Mouse (Mus musculus) lung, postnatal 4 days (tissue): ENCODE measurements around the gene Wdr26.

Source experiments
- DNase-seq, 2 experiments: peaks; one replicate each; pipeline ENCODE4 v3.0.0; 2021

Gene Wdr26

DNA sequence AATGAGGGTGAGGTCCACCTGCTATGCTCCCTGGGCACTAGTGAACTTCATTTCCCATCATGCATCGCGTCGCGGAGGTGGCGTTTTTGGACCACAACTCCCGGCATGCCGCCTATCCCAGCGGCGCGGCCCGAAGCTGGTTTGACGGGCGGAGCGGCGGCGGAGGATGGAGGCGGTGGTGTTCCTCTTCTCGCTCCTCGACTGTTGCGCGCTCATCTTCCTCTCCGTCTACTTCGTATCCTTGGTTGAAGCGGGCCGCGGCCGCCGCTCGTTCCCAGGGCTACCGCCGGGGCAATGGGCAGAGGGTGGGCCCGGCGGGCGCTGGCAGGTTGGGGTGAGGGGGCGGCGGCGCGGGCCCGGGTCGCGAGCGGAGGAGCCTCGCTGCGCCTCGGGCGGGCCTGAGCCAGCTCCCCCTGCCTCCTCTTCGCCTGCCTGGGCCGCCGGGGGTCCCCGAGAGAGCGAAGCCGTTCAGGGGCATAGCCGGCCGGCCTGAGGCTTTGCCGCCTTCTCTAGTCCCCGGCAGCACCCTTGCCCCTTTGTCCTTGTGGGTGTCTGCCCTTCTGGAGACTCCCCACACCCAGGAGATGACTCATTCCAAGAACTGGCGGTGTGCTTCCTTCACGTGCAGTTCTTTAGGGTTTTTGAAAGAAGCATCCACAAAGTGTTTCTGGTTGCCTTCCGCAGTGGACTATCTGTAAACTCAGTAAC is 60.8 kb downstream of the Wdr26 start:
- DNase-seq, result peak; percentile 90 to 92

DNA sequence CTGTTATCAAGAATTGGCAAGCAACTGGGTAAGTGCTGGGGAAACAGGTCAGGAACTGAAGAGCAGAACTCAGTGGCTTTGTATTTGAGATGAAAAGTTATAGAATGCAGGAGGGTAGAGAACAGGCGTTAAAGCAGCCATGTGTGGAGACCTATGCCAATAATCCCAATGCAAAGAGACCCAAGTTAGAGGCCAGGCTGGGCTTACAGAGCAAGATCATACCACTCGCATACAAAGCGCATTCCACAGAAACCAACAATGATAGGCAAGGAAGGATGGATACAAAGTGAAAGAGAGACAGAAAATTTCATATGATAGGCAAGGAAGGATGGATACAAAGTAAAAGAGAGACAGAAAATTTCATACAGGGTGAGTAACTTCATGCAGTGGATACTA is 61.4 kb downstream of the Wdr26 start:
- DNase-seq, result no peak

DNA sequence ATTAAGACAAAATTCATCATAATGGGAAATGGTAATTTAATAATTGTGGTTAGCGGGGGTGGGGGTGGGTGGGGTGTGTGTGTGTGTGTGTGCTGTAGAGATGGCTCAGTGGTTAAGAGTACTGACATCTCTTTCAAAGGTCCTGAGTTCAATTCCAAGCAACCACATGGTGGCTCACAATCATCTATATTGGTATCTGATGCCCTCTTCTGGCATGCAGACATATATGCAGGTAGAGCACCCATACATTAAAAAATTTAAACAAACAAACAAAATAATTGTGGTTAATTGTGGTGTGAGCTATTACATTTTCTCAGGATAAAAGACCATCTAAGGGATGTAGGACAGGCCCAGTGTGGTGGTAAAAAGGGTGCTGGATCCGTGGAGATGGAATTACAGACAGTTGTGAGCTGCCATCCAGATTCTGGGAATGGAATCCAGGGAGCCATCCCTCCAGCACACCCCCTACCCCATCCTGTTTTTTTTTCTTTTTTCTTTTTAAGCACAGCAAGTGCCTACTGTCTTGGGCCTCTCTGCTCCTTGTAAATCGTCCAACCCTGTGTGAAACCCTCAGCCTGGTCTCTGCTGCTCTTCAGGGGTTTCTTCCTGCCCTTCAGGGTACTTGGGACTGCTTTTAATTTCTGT is 62.3 kb downstream of the Wdr26 start:
- no peak for DNase-seq

DNA sequence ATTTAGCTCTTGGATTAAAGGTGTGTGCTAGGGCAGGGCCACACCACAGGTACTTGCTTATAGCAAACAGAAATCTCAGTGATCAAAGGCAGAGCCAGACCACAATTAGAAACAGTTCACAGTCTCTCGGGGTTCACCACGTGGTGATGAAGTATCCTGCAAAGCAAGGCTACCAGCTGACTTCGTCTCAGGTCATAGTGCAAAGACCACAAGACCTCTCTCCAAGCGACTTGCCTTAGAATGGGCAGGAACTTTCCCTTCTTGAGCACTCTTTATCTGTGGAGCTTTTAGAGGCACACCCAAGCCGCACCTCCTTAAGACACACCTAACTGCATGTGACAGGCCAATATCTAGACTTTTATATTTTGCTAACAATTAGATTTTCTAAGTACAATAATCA is 63.3 kb downstream of the Wdr26 start:
- DNase-seq, result no peak

DNA sequence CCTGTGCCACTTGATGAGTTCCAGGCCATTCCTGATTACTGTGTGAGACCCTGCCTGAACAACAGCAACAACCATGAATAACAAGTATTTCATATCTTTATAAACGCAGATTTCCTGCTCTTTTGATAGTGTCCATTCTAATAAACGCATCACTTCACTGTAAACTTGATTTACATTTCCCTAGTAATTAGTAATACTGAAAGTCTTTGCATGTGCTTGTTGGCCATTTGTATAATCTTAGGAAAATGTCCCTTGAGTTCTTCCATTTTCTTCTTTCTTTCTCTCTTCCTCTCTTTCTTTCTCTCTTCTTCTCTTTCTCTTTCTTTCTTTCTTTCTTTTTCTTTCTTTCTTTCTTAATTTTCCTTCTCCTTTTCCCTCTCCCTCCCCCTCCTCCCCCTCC is 65.6 kb downstream of the Wdr26 start:
- no peak for DNase-seq

DNA sequence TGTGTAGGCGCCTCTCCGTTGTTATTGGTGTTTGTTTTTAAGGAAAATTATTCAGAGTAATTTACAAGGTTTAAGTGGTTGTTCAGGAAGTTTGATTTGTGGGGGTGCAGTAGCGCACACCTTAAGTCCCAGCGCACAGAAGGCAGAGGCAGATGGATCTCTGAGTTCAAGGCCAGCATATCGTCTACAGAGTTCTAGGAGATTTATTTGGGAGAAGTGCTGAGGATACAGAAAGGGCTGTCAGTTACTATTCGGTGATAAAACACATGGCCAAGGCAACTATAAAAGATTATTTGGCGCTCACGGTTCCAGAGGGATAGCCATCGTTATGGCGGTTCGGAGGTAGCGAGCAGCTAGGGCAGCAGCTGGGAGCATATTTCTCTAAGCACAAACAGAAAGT is 66.8 kb downstream of the Wdr26 start:
- DNase-seq, result no peak

DNA sequence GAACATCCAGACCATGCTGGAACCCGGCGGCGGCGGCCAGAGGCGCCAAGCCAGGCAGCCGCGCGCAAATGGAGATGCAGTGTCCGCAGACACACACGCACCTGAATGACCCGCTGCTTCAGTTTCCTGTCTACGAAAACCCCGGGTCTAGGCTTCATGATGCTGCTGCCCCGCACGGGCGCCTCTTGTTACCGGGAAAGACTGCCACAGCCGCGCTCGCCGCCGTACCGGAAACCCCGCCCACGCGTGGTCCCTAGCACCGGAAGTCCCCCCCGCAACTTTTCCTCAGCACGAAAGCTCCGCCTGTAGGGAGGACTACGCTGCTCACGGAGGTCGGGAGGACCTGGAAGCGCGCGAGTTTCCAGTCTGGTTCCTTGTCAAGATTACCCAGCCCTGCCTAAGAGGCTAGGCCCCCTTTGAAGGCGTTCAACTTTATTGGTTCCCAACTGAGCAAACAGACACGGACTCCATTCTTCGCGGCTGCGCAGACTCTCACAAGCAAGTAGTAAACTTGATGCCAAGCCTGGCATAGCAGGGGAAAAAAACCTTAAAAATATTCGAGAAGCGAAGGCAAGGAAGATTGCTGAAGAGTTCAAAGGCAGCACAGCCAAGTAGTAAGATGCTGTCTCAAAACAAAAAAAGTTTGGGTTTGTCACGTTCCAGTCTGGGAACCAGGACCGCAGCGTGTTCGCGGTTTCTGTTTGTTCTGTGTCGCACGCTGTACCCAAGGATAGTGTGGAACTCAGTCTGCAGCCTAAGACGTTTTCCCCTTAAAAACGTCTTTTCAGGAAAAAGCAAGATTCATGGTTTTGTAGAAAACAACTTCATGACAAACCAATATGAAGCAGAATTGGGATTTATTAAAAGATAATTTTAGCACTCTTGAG is 67.6 kb downstream of the Wdr26 start, which contains the start of the genes Nvl and Cnih4:
Nvl (minus strand) TSS at position 255 of the 887 bp plus-strand sequence.
Cnih4 (plus strand) TSS at position 744 of the 887 bp plus-strand sequence.
- peak; percentile 94 to 95 for DNase-seq

DNA sequence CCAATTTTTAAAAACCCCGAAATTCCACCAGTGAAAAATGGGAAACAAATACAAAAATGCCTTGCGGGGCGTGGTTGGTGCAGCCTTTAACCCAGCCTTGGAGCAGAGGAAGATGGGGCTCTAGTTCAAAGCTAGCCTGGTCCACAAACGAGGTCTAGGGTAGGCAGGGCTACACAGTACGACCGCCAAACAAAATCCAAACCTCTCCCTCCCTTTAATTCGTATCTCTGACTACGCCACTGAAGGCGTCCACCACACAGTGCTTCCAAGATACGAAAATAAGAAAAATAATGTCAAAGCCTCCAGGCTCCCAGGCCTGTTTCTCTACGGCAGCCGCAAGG is 68.2 kb downstream of the Wdr26 start:
- DNase-seq, result no peak

DNA sequence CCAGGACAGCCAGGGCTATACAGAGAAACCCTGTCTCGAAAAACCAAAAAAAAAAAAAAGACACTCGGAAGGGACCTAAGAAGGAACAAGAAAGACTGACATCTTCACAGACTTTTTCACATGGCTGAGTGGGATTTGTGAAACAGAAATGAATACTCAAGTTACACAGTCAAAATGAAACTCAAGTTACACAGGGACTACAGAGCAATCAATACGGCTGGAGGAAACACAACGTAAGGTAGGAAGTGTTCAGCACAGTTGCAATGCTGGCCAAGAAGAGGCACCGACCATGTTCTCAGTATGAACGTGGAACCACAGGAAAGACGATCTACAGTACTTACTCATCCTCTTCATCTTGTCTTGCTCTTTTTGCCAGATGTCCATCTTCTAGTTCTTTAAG is 73.1 kb downstream of the Wdr26 start:
- no peak for DNase-seq

DNA sequence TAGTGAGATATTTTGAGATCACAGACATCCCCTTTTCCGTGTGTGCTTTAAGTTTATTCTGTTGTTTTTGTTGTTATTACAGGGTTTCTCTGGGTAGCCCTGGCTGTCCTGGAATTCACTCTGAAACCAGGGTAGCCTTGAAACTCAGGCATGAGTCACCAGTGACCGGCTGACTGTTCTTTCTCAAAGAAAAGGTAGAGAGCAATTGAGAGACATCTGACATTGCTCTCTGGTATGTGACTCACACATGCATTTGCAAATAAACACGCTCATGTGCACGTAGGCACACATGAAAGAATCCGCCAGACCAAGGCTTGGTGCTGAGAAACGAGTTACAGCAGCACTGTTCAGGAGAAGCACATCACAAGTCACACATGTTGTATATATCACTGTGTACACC is 79.9 kb downstream of the Wdr26 start:
- no peak for DNase-seq

DNA sequence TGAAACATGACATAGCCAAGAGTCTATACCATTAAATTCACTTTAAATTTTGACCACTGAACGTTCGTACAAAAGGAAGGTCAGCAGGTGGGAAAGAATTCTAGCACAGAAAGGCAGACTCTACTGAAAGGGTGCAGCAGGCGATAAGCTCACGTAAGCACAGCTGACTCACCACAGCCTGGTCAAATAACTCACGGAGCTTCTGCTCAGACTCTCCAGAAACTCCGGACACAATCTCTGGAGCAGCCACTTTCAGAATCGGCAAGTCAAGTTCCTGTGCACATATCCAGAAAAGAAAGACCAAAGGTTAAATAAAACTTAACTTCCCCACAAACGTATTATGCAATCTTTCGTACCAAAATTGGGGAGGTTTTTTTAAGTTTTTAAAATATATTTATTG is 85.0 kb downstream of the Wdr26 start:
- DNase-seq, result no peak

DNA sequence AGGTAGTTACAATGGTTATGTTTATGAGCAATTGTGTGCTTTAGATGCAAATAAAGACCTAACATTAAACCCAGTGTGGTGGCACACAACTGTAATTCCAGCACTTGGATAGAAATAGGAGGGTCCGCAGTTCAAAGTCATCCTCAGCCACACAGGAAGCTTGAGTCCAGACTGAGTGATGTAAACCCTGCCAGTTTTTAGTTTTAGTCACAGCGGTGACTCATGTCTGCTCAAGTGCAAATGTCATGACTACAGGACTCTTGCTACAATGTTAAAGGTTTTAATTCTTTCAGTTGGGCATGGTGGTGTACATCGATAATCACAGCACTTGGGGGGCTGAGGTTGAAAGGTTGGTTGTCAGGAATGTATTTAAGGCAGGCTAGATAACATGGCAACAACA is 85.9 kb downstream of the Wdr26 start:
- no peak for DNase-seq

DNA sequence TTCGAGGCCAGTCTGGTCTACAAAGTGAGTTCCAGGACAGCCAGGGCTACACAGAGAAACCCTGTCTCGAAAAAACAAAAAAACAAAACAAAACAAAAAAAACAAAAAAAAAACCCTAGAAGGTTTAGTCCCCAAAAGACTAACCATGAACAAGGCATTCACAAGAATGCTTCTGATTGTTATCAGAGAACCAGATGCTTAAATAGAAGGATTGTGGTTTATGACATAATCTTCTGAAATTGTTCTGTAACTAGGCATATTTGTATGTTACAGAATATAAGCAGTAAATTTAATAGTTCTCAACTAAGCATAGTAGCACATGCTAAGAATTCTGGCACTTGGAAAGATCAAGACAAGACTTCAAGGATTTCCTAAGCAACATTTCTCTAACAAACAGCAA is 87.7 kb downstream of the Wdr26 start:
- DNase-seq, result no peak
